Mouse (Mus musculus): ENCODE data around the gene Lpp.

DNA sequence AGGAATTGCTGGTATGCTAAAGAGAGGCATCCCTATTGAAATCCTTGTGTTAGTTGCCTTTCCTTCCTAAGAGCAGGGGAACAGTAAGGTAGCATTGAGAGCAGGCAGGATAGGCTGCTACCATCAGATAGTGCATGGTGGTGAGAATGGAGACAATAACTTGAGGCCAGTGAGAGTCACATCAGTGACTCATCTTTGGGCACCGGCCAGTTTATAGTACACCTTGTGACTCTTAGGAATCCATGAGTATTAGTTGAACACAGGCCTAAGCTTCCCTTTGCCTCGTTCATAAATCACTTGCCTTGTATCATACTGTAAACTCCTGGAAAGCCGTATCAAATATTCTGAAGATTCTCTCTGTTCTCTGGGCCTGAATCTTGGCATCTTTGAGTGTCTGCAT lies 372.7 kb downstream of the Lpp start:
- TF ChIP-seq KAT2A (IDR thresholded peaks at IDR 0.05; ENCODE audit: insufficient replicate concordance, low read length), result no peak
- no peak for TF ChIP-seq ZNF384 (IDR thresholded peaks at IDR 0.05; ENCODE audit: low read depth, low read length)
- no peak for TF ChIP-seq POLR2A (IDR thresholded peaks at IDR 0.05; ENCODE audit: low read depth, low read length)
- no peak for TF ChIP-seq ZC3H11A (IDR thresholded peaks at IDR 0.05; ENCODE audit: low read depth, low read length)
- no peak for TF ChIP-seq BHLHE40 (IDR thresholded peaks at IDR 0.05; ENCODE audit: low read depth, low read length)
- no peak for TF ChIP-seq ZKSCAN1 (IDR thresholded peaks at IDR 0.05; ENCODE audit: borderline replicate concordance, low read depth, low read length)
- TF ChIP-seq USF1 (IDR thresholded peaks at IDR 0.05; ENCODE audit: low read depth, low read length), result no peak
- no peak for TF ChIP-seq MAFK (IDR thresholded peaks at IDR 0.05; ENCODE audit: insufficient replicate concordance, low read length)
- TF ChIP-seq MXI1 (IDR thresholded peaks at IDR 0.05; ENCODE audit: low read depth, low read length), result no peak
- no peak for TF ChIP-seq CTCF (conservative IDR thresholded peaks at IDR 0.05 in 1 of 2, IDR thresholded peaks at IDR 0.05 in 1 of 2; ENCODE audit: low read depth in 2 of 2, low read length in 2 of 2)
- no peak for TF ChIP-seq ELF1 (IDR thresholded peaks at IDR 0.05; ENCODE audit: low read depth, low read length)
- no peak for TF ChIP-seq TCF12 (IDR thresholded peaks at IDR 0.05; ENCODE audit: low read depth, low read length)
- no peak for TF ChIP-seq POLR2AphosphoS2 (IDR thresholded peaks at IDR 0.05; ENCODE audit: low read depth, low read length)
- no peak for TF ChIP-seq EP300 (IDR thresholded peaks at IDR 0.05; ENCODE audit: low read length)

Data from CH12.LX (cell line).